Mouse (Mus musculus) urinary bladder, adult 2 months (tissue): ENCODE results near the gene Sars. TPM values are rescaled to one million over a fixed set of nuclear protein-coding genes. Genes with fewer than 3 reads are reported as not detected.

Experiments used
- DNase-seq: peaks from one replicate; pipeline ENCODE4 v3.0.0; 2022; ENCODE audit warnings: low spot score
- polyA plus RNA-seq: library from polyadenylated mRNA; depleted of rRNA; stranded (reverse); fragments of >200 nt; gene quantifications from 2 replicates; pipeline ENCODE4 v1.2.3, GENCODE M21; 2012; rRNA removed

Sars gene
- polyA plus RNA-seq, 1 experiment, result 64.1 TPM

DNA sequence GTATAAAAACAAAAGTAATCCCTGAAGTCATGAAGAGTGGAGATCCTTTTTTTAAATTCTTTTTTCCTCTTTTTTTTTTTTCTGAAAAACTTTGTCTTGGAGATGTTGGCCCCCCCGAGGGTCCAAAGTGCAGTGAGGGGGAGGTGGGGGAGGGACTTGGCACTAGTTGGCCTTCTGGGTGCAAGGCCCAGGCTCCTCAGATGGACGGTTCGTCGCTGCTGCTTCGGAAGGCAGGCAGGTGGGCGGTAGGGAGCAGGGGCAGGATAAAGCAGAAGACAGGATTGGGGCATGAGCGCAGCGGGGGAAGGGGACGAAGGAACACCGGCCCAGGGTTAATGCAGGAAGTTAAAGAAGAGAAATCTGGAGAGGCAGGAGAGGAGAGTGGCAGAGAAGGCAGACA is 52.7 kb downstream of the Sars start:
- no peak for DNase-seq

- peak; percentile 90 for DNase-seq
Measured at GRCm38 (mm10) chr3:108389111-108389545, 55.9 kb downstream of the Sars start.

- DNase-seq, result no peak
Measured at GRCm38 (mm10) chr3:108386186-108386585, 58.8 kb downstream of the Sars start.

DNA sequence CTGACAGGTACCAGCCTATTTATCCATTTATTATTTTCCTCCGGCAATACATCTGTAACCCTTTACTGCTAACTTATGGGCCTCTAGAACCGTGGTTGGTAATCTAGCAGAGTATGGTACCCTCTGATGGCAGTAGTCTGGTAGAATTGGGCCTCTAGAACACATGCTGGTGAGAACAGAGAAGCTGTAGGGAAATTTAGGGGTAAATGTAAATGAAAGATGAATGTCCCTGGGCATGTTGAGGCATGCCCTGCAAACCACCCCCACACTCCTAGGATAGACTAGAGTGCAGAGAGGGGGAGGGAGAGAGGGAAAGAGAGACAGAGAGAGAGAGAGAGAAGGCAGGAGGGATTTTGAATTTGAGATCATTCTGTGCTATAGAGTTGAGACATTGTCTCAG is 60.6 kb downstream of the Sars start:
- no peak for DNase-seq

GRCm38 (mm10) chr3:108383485-108384354 is 61.3 kb downstream of the Sars start, which contains the start of gene Psrc1:
Gene Psrc1 (plus strand): TSS chr3:108383839.
- peak; percentile 62 for DNase-seq

DNA sequence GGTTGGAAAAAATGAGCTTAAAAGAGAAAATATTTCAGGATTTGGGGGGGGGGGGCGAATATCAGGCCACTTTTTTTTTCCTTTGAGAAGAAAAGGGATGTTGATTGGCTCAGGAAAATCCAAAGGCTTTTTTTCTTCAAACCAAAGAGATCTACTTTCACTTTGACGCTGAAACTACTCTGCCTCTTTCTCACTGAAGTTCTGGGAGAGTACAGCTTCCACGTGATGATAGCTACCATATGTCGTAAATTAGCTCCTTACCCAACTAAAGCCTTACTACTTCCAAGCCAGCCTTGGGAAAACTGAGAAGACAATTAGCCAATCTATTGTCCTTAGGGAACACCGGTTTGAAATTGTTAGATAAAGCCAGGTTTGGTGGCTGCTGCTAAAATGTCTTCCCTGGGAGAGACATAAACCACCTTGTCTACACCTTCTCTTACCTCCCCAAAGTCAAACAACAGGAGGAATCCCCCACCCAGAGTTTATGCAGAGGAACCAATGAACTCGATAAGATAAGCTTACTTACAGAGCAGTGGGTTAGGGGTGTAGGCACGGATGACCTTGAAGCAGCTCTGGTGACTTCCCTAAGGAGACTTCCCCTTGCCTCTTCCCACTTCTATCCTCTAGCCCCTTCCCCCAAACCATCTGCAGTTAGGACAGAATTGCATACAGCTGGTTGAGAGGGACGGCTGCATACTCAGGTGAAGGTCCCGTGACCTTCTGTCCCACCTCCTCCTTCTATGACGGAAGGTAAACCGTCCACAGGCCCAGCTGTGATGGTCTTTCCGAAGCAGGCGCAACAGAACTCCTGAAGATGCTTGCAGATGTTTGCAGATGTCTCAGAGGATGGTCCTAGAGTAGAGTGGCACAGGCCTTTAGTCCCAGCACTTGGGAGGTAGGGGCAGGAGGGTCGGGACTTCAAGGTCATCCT is 62.8 kb downstream of the Sars start:
- DNase-seq, result no peak

DNA sequence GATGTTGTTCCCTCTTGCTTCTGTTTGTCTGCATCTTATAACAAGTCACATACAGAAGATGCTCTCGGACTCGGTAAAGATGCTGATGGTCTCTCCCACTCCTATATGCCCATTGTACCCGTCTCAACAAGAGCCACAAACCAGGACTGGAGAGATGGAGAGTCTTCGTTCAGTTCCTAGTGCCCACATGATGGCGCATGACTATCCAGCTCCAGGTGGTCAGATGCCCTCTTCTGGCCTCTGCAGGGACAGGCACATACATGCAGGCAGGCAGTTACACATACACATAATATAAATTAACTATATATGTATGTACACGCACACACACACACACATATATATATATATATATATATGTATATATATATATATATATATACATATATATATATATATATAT is 64.3 kb downstream of the Sars start:
- DNase-seq, result no peak

- DNase-seq, result no peak
Measured at GRCm38 (mm10) chr3:108378875-108379663, 65.9 kb downstream of the Sars start.

Other genes starting within 250 kb of the Sars start
- gene Cyb561d1, start 244.0 kb downstream of the Sars start, polyA plus RNA-seq, result 8.3 and 8.6 TPM in 2 replicates
- gene Atxn7l2, start 234.3 kb downstream of the Sars start, polyA plus RNA-seq, result 7.1 and 8.5 TPM in 2 replicates
- gene Sypl2, start 218.6 kb downstream of the Sars start, polyA plus RNA-seq, result 0.56 and 0.96 TPM in 2 replicates
- 108 and 130 TPM in 2 replicates for gene Psma5, start 188.3 kb downstream of the Sars start, polyA plus RNA-seq
- 41.5 and 51.7 TPM in 2 replicates for gene Sort1, start 161.1 kb downstream of the Sars start, polyA plus RNA-seq
- not detected in 2 replicates for gene Mybphl, start 80.3 kb downstream of the Sars start, polyA plus RNA-seq
- 4.0 and 4.4 TPM in 2 replicates for gene Psrc1, start 61.4 kb downstream of the Sars start, polyA plus RNA-seq
- gene Celsr2, start 29.7 kb downstream of the Sars start, polyA plus RNA-seq, result 4.6 and 7.2 TPM in 2 replicates
- 0.11 and 0.16 TPM in 2 replicates for gene 1700013F07Rik, start 88.9 kb upstream of the Sars start, polyA plus RNA-seq
- 0.30 and 0.53 TPM in 2 replicates for gene 5330417C22Rik, start 91.3 kb upstream of the Sars start, polyA plus RNA-seq
- 13.8 and 24.1 TPM in 2 replicates for gene Tmem167b, start 117.3 kb upstream of the Sars start, polyA plus RNA-seq
- gene Taf13, start 126.5 kb upstream of the Sars start, polyA plus RNA-seq, result 30.7 and 31.1 TPM in 2 replicates
- 10.8 and 12.7 TPM in 2 replicates for gene Wdr47, start 146.1 kb upstream of the Sars start, polyA plus RNA-seq
- gene Clcc1, start 208.7 kb upstream of the Sars start, polyA plus RNA-seq, result 63.0 and 79.4 TPM in 2 replicates